Comparison of ENCODE assay signal across 26 mouse cellular contexts in the genomic region with DNA sequence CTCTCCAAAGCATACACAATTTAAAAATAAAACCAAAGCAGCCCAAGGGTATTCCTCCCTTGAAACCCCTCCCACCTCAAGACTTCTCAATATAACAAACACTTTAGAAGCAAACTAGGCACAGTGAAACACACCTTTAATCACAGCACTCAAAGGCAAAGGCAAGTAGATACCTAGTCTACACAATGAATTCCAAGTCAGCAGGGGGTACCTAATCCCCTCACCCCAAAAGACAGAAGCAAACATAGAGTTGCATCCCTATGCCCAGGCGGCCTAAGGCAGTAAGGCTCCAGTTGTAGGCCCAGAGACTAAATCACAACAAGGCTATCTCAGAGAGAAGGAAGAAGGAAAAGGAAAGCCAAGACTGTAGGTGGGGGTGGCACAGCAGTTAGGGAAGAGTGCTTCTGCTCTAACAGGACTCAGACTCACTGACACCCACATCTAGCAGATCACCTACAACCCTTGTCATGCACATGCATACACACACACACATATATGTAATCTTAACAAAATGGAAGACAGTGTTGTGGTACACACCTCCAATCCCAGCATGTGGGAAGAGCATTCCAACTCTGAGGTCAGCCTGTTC. TPM values are rescaled to one million over a fixed set of nuclear protein-coding genes. Genes with fewer than 3 reads are reported as not detected.
A peak's percentile ranks its signal among the peaks of the same experiment; 100 is the strongest.
DNase-seq lines count a peak whose midpoint lies in the region; ATAC-seq lines count a peak whose summit lies in the region.
"Had no signal": no experiment of that assay in that cellular context is flagged by ENCODE, and none has a peak within 500 bp of the region (broad histone marks: within the 10 kb centered on the region; RNA-seq: fewer than 3 reads in every experiment).

No protein-coding gene starts in this region.

- H3K36me3 ChIP-seq in heart, embryonic 12.5 days, result peaks cover 30% of the 10 kb centered on the region
- peaks cover 5% of the 10 kb centered on the region; the same call in 1 of the 2 replicates for H3K36me3 ChIP-seq in midbrain, embryonic 11.5 days (ENCODE audit: control insufficient read depth, insufficient read depth, low read length)
- no peaks in the 10 kb centered on the region for H3K36me3 ChIP-seq in midbrain, embryonic 16.5 days (ENCODE audit: control insufficient read depth, insufficient read depth, low read length)
- H3K36me3 ChIP-seq: forebrain, embryonic 15.5 days had no signal

- no peak overlapping the region for H3K4me2 ChIP-seq in heart, embryonic 12.5 days
- no peak overlapping the region for H3K4me2 ChIP-seq in midbrain, embryonic 11.5 days
- H3K4me2 ChIP-seq in midbrain, embryonic 16.5 days (ENCODE audit: low read length), result no peak overlapping the region
- H3K4me2 ChIP-seq: embryonic facial prominence, embryonic 12.5 days; forebrain, embryonic 13.5 days; forebrain, embryonic 15.5 days had no signal

- H3K4me3 ChIP-seq in heart, embryonic 12.5 days, result no peak overlapping the region
- H3K4me3 ChIP-seq in midbrain, embryonic 11.5 days (ENCODE audit: low read depth, low read length), result no peak overlapping the region
- no peak overlapping the region for H3K4me3 ChIP-seq in midbrain, embryonic 16.5 days (ENCODE audit: low read depth, low read length)
- H3K4me3 ChIP-seq: embryonic facial prominence, embryonic 10.5 days; embryonic facial prominence, embryonic 12.5 days; forebrain, embryonic 13.5 days; forebrain, embryonic 15.5 days had no signal

- no peak overlapping the region for H3K27ac ChIP-seq in heart, embryonic 12.5 days (ENCODE audit: poor library complexity, severe bottlenecking)
- H3K27ac ChIP-seq in midbrain, embryonic 11.5 days (ENCODE audit: low read depth, low read length), result no peak overlapping the region
- no peak overlapping the region for H3K27ac ChIP-seq in midbrain, embryonic 16.5 days (ENCODE audit: low read length)
- H3K27ac ChIP-seq: embryonic facial prominence, embryonic 10.5 days; embryonic facial prominence, embryonic 12.5 days; forebrain, embryonic 13.5 days; forebrain, embryonic 15.5 days had no signal

- no peaks in the 10 kb centered on the region for H3K27me3 ChIP-seq in heart, embryonic 12.5 days (replicated peaks)
- no peaks in the 10 kb centered on the region for H3K27me3 ChIP-seq in midbrain, embryonic 11.5 days (ENCODE audit: control insufficient read depth, insufficient read depth, low read length)
- H3K27me3 ChIP-seq in midbrain, embryonic 16.5 days (ENCODE audit: control insufficient read depth, insufficient read depth, low read depth, low read length), result no peaks in the 10 kb centered on the region
- H3K27me3 ChIP-seq: CH12.LX; embryonic facial prominence, embryonic 12.5 days; forebrain, embryonic 13.5 days; forebrain, embryonic 15.5 days; Patski had no signal

- ATAC-seq in frontal cortex, adult (ENCODE audit: low TSS enrichment), result peak; percentile 55; the same call in 1 of the 2 replicates
- no peak for ATAC-seq in heart, embryonic 12.5 days (ENCODE audit: insufficient number of reproducible peaks, low FRiP score)
- ATAC-seq in midbrain, embryonic 11.5 days (ENCODE audit: low FRiP score), result no peak
- no peak for ATAC-seq in midbrain, embryonic 16.5 days
- ATAC-seq: CD4-positive, CD25-positive, alpha-beta regulatory T cell, adult 4 months; forebrain, embryonic 13.5 days; forebrain, embryonic 15.5 days; forebrain, postnatal 0 days; Patski had no signal

- no peaks in the 10 kb centered on the region for H3K9me3 ChIP-seq in heart, embryonic 12.5 days (replicated peaks)
- H3K9me3 ChIP-seq in midbrain, embryonic 11.5 days (ENCODE audit: control insufficient read depth, low read length), result no peaks in the 10 kb centered on the region
- no peaks in the 10 kb centered on the region for H3K9me3 ChIP-seq in midbrain, embryonic 16.5 days (replicated peaks; ENCODE audit: control insufficient read depth, low read length, poor library complexity, severe bottlenecking)
- H3K9me3 ChIP-seq: embryonic facial prominence, embryonic 10.5 days; embryonic facial prominence, embryonic 12.5 days; forebrain, embryonic 13.5 days; forebrain, embryonic 15.5 days; G1E had no signal

- no peak overlapping the region for H3K9ac ChIP-seq in heart, embryonic 12.5 days
- H3K9ac ChIP-seq in midbrain, embryonic 11.5 days (ENCODE audit: low read length), result no peak overlapping the region
- no peak overlapping the region for H3K9ac ChIP-seq in midbrain, embryonic 16.5 days (ENCODE audit: low read depth, low read length)
- H3K9ac ChIP-seq: embryonic facial prominence, embryonic 12.5 days; forebrain, embryonic 13.5 days; forebrain, embryonic 15.5 days; forebrain, postnatal 0 days had no signal

- WGBS in heart, embryonic 12.5 days, result 81% methylated on average over 1 of the region's 1 CpGs
- 62% methylated on average over 1 of the region's 1 CpGs for WGBS in midbrain, embryonic 11.5 days
- WGBS in midbrain, embryonic 16.5 days, result 92% methylated on average over 1 of the region's 1 CpGs

- peaks cover 56% of the 10 kb centered on the region for H3K4me1 ChIP-seq in heart, embryonic 12.5 days (replicated peaks)
- peaks cover 8% of the 10 kb centered on the region for H3K4me1 ChIP-seq in midbrain, embryonic 11.5 days (ENCODE audit: control insufficient read depth, insufficient read depth, low read length)
- peaks cover 30% of the 10 kb centered on the region for H3K4me1 ChIP-seq in midbrain, embryonic 16.5 days (ENCODE audit: control insufficient read depth, insufficient read depth, low read length)

- DNase-seq in frontal cortex, postnatal 10 days (ENCODE audit: low spot score in 2 of 2), result no peak
- peak; percentile 61 for DNase-seq in heart, adult 11 months
- peak; percentile 37 for DNase-seq in midbrain, embryonic 11.5 days (ENCODE audit: low spot score, missing footprints)
- DNase-seq in R1 (ENCODE audit: low read depth, low spot score), result peak; percentile 84
- no peak for DNase-seq in left cerebral cortex, adult 9 months (ENCODE audit: low spot score in 2 of 2)
- DNase-seq: adrenal gland, adult 2 months; adrenal gland, postnatal 10 days; adrenal gland, postnatal 36 days; B cell, adult 2 months; cerebellum, adult 11-12 months; cerebellum, adult 2 months; cerebellum, adult 9-10 months; cerebellum, postnatal 10 days; cerebellum, postnatal 25 days; forebrain, postnatal 0 days had no signal

RNA-seq across cellular contexts. Expression of gene Cnot1, which starts 5.7 kb away (rescaled TPM):
- polyA plus RNA-seq in heart, embryonic 12.5 days (2016; fragmentation: Nextera tagmentation; extraction: Ambion mirVana), result 80.7 and 89.2 TPM in 2 replicates
- polyA plus RNA-seq in midbrain, embryonic 11.5 days (2014; fragmentation: Nextera tagmentation; extraction: Ambion mirVana), result 109 and 111 TPM in 2 replicates
- polyA plus RNA-seq in midbrain, embryonic 16.5 days (2015; fragmentation: Nextera tagmentation; extraction: Ambion mirVana), result 41.2 and 47.1 TPM in 2 replicates

RNA-seq across cellular contexts. Expression of gene Sap18b, which starts 23.6 kb away (rescaled TPM):
- 327 and 342 TPM in 2 replicates for polyA plus RNA-seq in heart, embryonic 12.5 days (2016; fragmentation: Nextera tagmentation; extraction: Ambion mirVana)
- polyA plus RNA-seq in midbrain, embryonic 11.5 days (2014; fragmentation: Nextera tagmentation; extraction: Ambion mirVana), result 398 and 408 TPM in 2 replicates
- 209 and 225 TPM in 2 replicates for polyA plus RNA-seq in midbrain, embryonic 16.5 days (2015; fragmentation: Nextera tagmentation; extraction: Ambion mirVana)

RNA-seq across cellular contexts. Expression of gene Slc38a7, which starts 51.8 kb away (rescaled TPM):
- polyA plus RNA-seq in heart, embryonic 12.5 days (2016; fragmentation: Nextera tagmentation; extraction: Ambion mirVana), result 12.4 and 13.2 TPM in 2 replicates
- 16.5 and 17.2 TPM in 2 replicates for polyA plus RNA-seq in midbrain, embryonic 11.5 days (2014; fragmentation: Nextera tagmentation; extraction: Ambion mirVana)
- 29.1 and 30.3 TPM in 2 replicates for polyA plus RNA-seq in midbrain, embryonic 16.5 days (2015; fragmentation: Nextera tagmentation; extraction: Ambion mirVana)

Comparison
In these comparisons a context has a peak if more than half of its experiments do, and no peak if none do; other contexts are left out.
1. DNase-seq: peak in heart, adult 11 months (single experiment), midbrain, embryonic 11.5 days (single experiment) and R1 (single experiment); none in frontal cortex, postnatal 10 days (0 of 2) and left cerebral cortex, adult 9 months (0 of 2).